Mouse (Mus musculus) kidney, embryonic 14.5 days (tissue): ENCODE data around the gene Adgrg1. TPM values are rescaled to one million over a fixed set of nuclear protein-coding genes. Genes with fewer than 3 reads are reported as not detected.

Experiments used
- ATAC-seq: fragments of 200-750 bp; cut with Nextera tagmentation; 2 replicates; pipeline ENCODE4 v1.8.0; 2017; ENCODE audit warnings: moderate number of reproducible peaks, mild to moderate bottlenecking, moderate TSS enrichment, moderate library complexity; ENCODE audit not compliant: low FRiP score, low TSS enrichment
- H3K27ac ChIP-seq: fragments of 300-500 bp; sonication (generic); 2 replicates; pipeline ENCODE4 v1.5.1; 2014; ENCODE audit warnings: low read depth, mild to moderate bottlenecking, low read length, moderate library complexity, mixed read lengths
- H3K27me3 ChIP-seq: fragments of 300-500 bp; sonication (generic); 2 replicates; pipeline ENCODE4 v1.6.1; 2014; ENCODE audit warnings: mild to moderate bottlenecking, low read length; ENCODE audit not compliant: control insufficient read depth, insufficient read depth
- H3K36me3 ChIP-seq: fragments of 300-500 bp; sonication (generic); 2 replicates; pipeline ENCODE4 v1.6.1; 2014; ENCODE audit warnings: low read length, mixed read lengths; ENCODE audit not compliant: control insufficient read depth, insufficient read depth
- H3K4me1 ChIP-seq: fragments of 300-500 bp; sonication (generic); 2 replicates; pipeline ENCODE4 v1.6.1; 2014; ENCODE audit warnings: low read length, mixed read lengths; ENCODE audit not compliant: control insufficient read depth, insufficient read depth
- H3K4me2 ChIP-seq: fragments of 300-500 bp; sonication (generic); replicated peaks from 2 replicates; pipeline ENCODE4 v1.6.1; 2014; ENCODE audit warnings: low read depth, mild to moderate bottlenecking, low read length
- H3K4me3 ChIP-seq: fragments of 300-500 bp; sonication (generic); 2 replicates; pipeline ENCODE4 v1.5.1; 2014; ENCODE audit warnings: mild to moderate bottlenecking, low read length
- H3K9ac ChIP-seq: fragments of 300-500 bp; sonication (generic); 2 replicates; pipeline ENCODE4 v1.6.1; 2014; ENCODE audit warnings: low read depth, mild to moderate bottlenecking, low read length, moderate library complexity
- H3K9me3 ChIP-seq: fragments of 300-500 bp; sonication (generic); 2 replicates; pipeline ENCODE4 v1.6.1; 2016; ENCODE audit warnings: low read length; ENCODE audit not compliant: control insufficient read depth
- WGBS: fragments of 180-500 bp; shearing (Covaris S2); extraction: QIAGEN DNeasy Blood & Tissue Kit; methylation state at CpG from one replicate; pipeline ENCODE4 v1.1.7; 2014; 5-methylcytosine and 5-hydroxymethylcytosine counted together
- polyA plus RNA-seq: library from polyadenylated mRNA; unstranded; fragments of >200 nt; fragmentation: Nextera tagmentation; extraction: Ambion mirVana; gene quantifications from 2 replicates; pipeline ENCODE4 v1.2.1, GENCODE M21; 2014

Adgrg1 gene
- polyA plus RNA-seq, 1 experiment from 2014 or later, result 31.3 TPM

DNA sequence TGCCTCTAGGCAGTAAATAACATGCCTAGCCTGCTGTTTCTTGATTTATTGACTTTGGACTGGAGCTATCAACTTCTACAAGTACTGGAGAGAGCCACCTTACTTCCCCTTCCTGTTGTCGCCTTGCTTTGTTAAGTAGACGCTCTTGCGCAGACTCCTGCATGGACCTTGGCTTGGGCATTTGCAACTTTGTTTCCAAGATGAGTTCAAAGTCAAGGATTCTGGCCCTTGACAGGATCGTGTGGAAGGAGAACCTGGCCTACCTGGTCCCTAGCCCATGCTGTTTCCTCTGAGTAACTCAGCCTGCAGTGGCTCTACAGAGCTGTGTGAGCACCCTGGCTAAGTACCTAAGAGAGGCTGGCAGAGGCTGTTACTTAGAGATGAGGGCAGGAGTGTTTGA lies 7.5 kb upstream of the Adgrg1 start:
- Histone ChIP-seq H3K27ac (0 out of 2 replicates have a peak overlapping the region, but pooled peaks have one; percentile 24), H3K9ac (no peak overlapping the region), H3K4me2 (no peak overlapping the region), H3K4me1 (no peaks in the 10 kb centered on the region), H3K27me3 (no peaks in the 10 kb centered on the region), H3K4me3 (no peak overlapping the region), H3K9me3 (no peaks in the 10 kb centered on the region), H3K36me3 (no peaks in the 10 kb centered on the region)
- ATAC-seq, result no peak
- 65% methylated on average over 4 of the region's 4 CpGs for WGBS

DNA sequence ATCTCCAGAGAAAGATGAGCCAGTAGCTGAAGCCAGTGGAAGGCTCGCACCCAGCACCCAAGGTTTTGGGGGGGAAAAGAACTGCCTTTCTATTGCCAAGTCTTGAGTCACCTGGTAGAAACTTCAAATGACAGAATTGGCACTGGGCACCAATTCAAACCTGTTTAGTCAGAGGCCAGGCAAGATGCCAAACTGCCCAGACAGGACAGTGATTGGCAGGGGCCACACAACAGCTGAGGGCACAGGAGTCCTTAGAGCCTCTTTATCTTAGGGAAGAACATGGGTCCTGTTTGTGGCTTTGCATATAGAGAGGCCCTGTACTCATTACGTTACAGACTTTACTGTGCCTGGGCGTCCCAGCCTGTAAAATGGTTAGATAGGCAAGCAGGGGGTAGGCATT lies 7.0 kb upstream of the Adgrg1 start:
- H3K9ac ChIP-seq, result no peak overlapping the region
- H3K27me3 ChIP-seq, result no peaks in the 10 kb centered on the region
- ATAC-seq, result no peak
- H3K27ac ChIP-seq, result no peak overlapping the region
- H3K4me1 ChIP-seq, result no peaks in the 10 kb centered on the region
- H3K4me3 ChIP-seq, result no peak overlapping the region
- no peaks in the 10 kb centered on the region for H3K36me3 ChIP-seq
- WGBS, result 87% methylated on average over 3 of the region's 3 CpGs
- no peaks in the 10 kb centered on the region for H3K9me3 ChIP-seq
- no peak overlapping the region for H3K4me2 ChIP-seq

GRCm38 (mm10) chr8:94973270-94973669 lies 1.3 kb upstream of the Adgrg1 start:
- Histone ChIP-seq H3K27ac (no peak overlapping the region), H3K4me1 (0 out of 2 replicates have a peak, but pooled peaks cover 4% of the 10 kb centered on the region), H3K27me3 (no peaks in the 10 kb centered on the region), H3K36me3 (no peaks in the 10 kb centered on the region), H3K9ac (no peak overlapping the region), H3K9me3 (no peaks in the 10 kb centered on the region), H3K4me2 (no peak overlapping the region), H3K4me3 (no peak overlapping the region)
- ATAC-seq, result no peak
- WGBS, result 79% methylated on average over 9 of the region's 9 CpGs

- 84% methylated on average over 9 of the region's 9 CpGs for WGBS
- no peak overlapping the region for H3K9ac ChIP-seq
- no peak overlapping the region for H3K4me3 ChIP-seq
- H3K4me1 ChIP-seq, result 0 out of 2 replicates have a peak, but pooled peaks cover 4% of the 10 kb centered on the region
- no peak overlapping the region for H3K4me2 ChIP-seq
- 0 out of 2 replicates have a peak overlapping the region, but pooled peaks have one; percentile 10 for H3K27ac ChIP-seq
- ATAC-seq, result no peak
- H3K36me3 ChIP-seq, result no peaks in the 10 kb centered on the region
- no peaks in the 10 kb centered on the region for H3K9me3 ChIP-seq
- H3K27me3 ChIP-seq, result 0 out of 2 replicates have a peak, but pooled peaks cover 3% of the 10 kb centered on the region
Observed at GRCm38 (mm10) chr8:94973786-94974185, 765 bp upstream of the Adgrg1 start.

GRCm38 (mm10) chr8:94976651-94977417 lies 2.3 kb downstream of the Adgrg1 start:
- peak overlapping the region; percentile 18 for H3K9ac ChIP-seq
- WGBS, result 13% methylated on average over 17 of the region's 17 CpGs
- no peaks in the 10 kb centered on the region for H3K36me3 ChIP-seq
- H3K4me3 ChIP-seq, result peak overlapping the region; percentile 25
- ATAC-seq, result peak; percentile 60
- H3K27ac ChIP-seq, result peak overlapping the region; percentile 40
- H3K27me3 ChIP-seq, result 0 out of 2 replicates have a peak, but pooled peaks cover 3% of the 10 kb centered on the region
- H3K4me1 ChIP-seq, result 0 out of 2 replicates have a peak, but pooled peaks cover 4% of the 10 kb centered on the region
- peak overlapping the region; percentile 36 for H3K4me2 ChIP-seq
- H3K9me3 ChIP-seq, result no peaks in the 10 kb centered on the region

GRCm38 (mm10) chr8:94978131-94978530 lies 3.6 kb downstream of the Adgrg1 start:
- Histone ChIP-seq H3K4me1 (peaks cover 7% of the 10 kb centered on the region), H3K9ac (peak overlapping the region; percentile 18; the same call in 1 of the 2 replicates), H3K4me2 (peak overlapping the region; percentile 36), H3K27me3 (0 out of 2 replicates have a peak, but pooled peaks cover 3% of the 10 kb centered on the region), H3K27ac (peak overlapping the region; percentile 40; the same call in 1 of the 2 replicates), H3K9me3 (no peaks in the 10 kb centered on the region), H3K36me3 (no peaks in the 10 kb centered on the region), H3K4me3 (peak overlapping the region; percentile 25)
- 62% methylated on average over 9 of the region's 9 CpGs for WGBS
- ATAC-seq, result no peak

- Histone ChIP-seq H3K27ac (no peak overlapping the region), H3K27me3 (0 out of 2 replicates have a peak, but pooled peaks cover 3% of the 10 kb centered on the region), H3K4me2 (peak overlapping the region; percentile 36), H3K4me3 (peak overlapping the region; percentile 25; the same call in 1 of the 2 replicates), H3K9ac (peak overlapping the region; percentile 18; the same call in 1 of the 2 replicates), H3K36me3 (no peaks in the 10 kb centered on the region), H3K4me1 (peaks cover 14% of the 10 kb centered on the region), H3K9me3 (no peaks in the 10 kb centered on the region)
- ATAC-seq, result no peak
- WGBS, result 78% methylated on average over 13 of the region's 13 CpGs
Observed at GRCm38 (mm10) chr8:94978593-94979319, 4.2 kb downstream of the Adgrg1 start.

DNA sequence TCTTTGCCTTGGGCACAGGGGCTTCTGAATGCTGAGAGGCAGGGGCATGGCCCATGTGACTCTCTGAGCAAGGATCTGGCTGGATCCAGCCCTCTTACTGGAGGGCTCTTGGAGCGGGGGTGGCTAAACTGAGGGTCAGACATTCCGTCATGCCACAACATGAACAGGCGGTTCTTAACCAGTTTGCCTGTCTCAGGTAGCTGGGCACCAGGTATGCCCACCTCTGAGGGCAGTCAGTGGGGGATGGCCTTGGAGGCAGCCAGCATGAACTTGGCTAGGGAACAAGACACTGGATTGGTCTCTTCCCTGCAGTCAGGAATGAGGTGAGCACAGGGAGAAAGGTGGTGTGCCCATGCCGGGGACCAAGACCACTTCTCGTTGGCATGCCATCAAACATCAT lies 5.6 kb downstream of the Adgrg1 start:
- Histone ChIP-seq H3K4me2 (no peak overlapping the region), H3K27ac (peak overlapping the region; percentile 66; the same call in 1 of the 2 replicates), H3K9me3 (no peaks in the 10 kb centered on the region), H3K4me1 (peaks cover 25% of the 10 kb centered on the region), H3K4me3 (no peak overlapping the region), H3K9ac (no peak overlapping the region), H3K27me3 (0 out of 2 replicates have a peak, but pooled peaks cover 3% of the 10 kb centered on the region), H3K36me3 (no peaks in the 10 kb centered on the region)
- 71% methylated on average over 5 of the region's 5 CpGs for WGBS
- 0 out of 2 replicates have a peak, but pooled peaks have one; percentile 10 for ATAC-seq
